Mouse (Mus musculus) E14TG2a.4 (cell line): ENCODE results near the gene Rnf157.

Source experiments
- H3K27me3 ChIP-seq: 2 replicates; pipeline ENCODE4 v1.6.1; 2014; ENCODE audit warnings: low read length, control low read depth; ENCODE audit not compliant: insufficient read depth
- H3K36me3 ChIP-seq: 2 replicates; pipeline ENCODE4 v1.6.1; 2014; ENCODE audit warnings: low read length, control low read depth; ENCODE audit not compliant: insufficient read depth
- H3K4me1 ChIP-seq: replicated peaks from 2 replicates; pipeline ENCODE4 v1.6.1; 2014; ENCODE audit warnings: low read depth, low read length, control low read depth
- H3K4me3 ChIP-seq: replicated peaks from 2 replicates; pipeline ENCODE4 v1.5.1; 2014; ENCODE audit warnings: mild to moderate bottlenecking, low read length
- H3K9me3 ChIP-seq: 2 replicates; pipeline ENCODE4 v1.6.1; 2014; ENCODE audit warnings: low read length, control low read depth
- CTCF ChIP-seq: conservative IDR thresholded peaks from 2 replicates; pipeline ENCODE4 v1.5.1; 2014; ENCODE audit warnings: low read length
- NANOG ChIP-seq: IDR thresholded peaks from 2 replicates; pipeline ENCODE4 v1.6.1; 2014; ENCODE audit warnings: borderline replicate concordance, low read length, mixed read lengths
- POU5F1 ChIP-seq: IDR thresholded peaks from 2 replicates; pipeline ENCODE4 v1.6.1; 2014; ENCODE audit warnings: low read length, borderline replicate concordance

Rnf157 gene

GRCm38 (mm10) chr11:116334417-116334782 is 78.4 kb downstream of the Rnf157 start:
- Histone ChIP-seq H3K9me3 (no peaks in the 10 kb centered on the region), H3K4me3 (peak overlapping the region; percentile 80), H3K4me1 (peaks cover 74% of the 10 kb centered on the region), H3K27me3 (peaks cover 58% of the 10 kb centered on the region), H3K36me3 (no peaks in the 10 kb centered on the region)
- no peak for TF ChIP-seq POU5F1
- no peak for TF ChIP-seq CTCF
- TF ChIP-seq NANOG: no peak

- H3K4me3 ChIP-seq: peak overlapping the region; percentile 80
- H3K27me3 ChIP-seq: peaks cover 56% of the 10 kb centered on the region
- peaks cover 81% of the 10 kb centered on the region for H3K4me1 ChIP-seq
- no peaks in the 10 kb centered on the region for H3K9me3 ChIP-seq
- no peaks in the 10 kb centered on the region for H3K36me3 ChIP-seq
- TF ChIP-seq CTCF: no peak
- no peak for TF ChIP-seq NANOG
- TF ChIP-seq POU5F1: no peak
These were observed 79.1 kb downstream of the Rnf157 start for GRCm38 (mm10) chr11:116333526-116334416.

GRCm38 (mm10) chr11:116332983-116333270 is 79.9 kb downstream of the Rnf157 start:
- H3K4me3 ChIP-seq: no peak overlapping the region
- H3K4me1 ChIP-seq: peaks cover 87% of the 10 kb centered on the region
- no peak for TF ChIP-seq NANOG
- no peak for TF ChIP-seq CTCF
- no peak for TF ChIP-seq POU5F1
- H3K27me3 ChIP-seq: peaks cover 51% of the 10 kb centered on the region
- no peaks in the 10 kb centered on the region for H3K36me3 ChIP-seq
- no peaks in the 10 kb centered on the region for H3K9me3 ChIP-seq

- H3K36me3 ChIP-seq: no peaks in the 10 kb centered on the region
- H3K9me3 ChIP-seq: no peaks in the 10 kb centered on the region
- no peak for TF ChIP-seq NANOG
- TF ChIP-seq POU5F1: no peak
- no peak for TF ChIP-seq CTCF
- peaks cover 46% of the 10 kb centered on the region for H3K27me3 ChIP-seq
- H3K4me3 ChIP-seq: peak overlapping the region; percentile 62
- peaks cover 88% of the 10 kb centered on the region for H3K4me1 ChIP-seq
These were observed 80.4 kb downstream of the Rnf157 start for GRCm38 (mm10) chr11:116332232-116332982.

- H3K4me3 ChIP-seq: peak overlapping the region; percentile 39
- no peaks in the 10 kb centered on the region for H3K9me3 ChIP-seq
- TF ChIP-seq CTCF: no peak
- no peak for TF ChIP-seq NANOG
- no peak for TF ChIP-seq POU5F1
- H3K36me3 ChIP-seq: no peaks in the 10 kb centered on the region
- peaks cover 26% of the 10 kb centered on the region for H3K27me3 ChIP-seq
- peaks cover 96% of the 10 kb centered on the region for H3K4me1 ChIP-seq
These were observed 82.7 kb downstream of the Rnf157 start for GRCm38 (mm10) chr11:116330211-116330518.

- TF ChIP-seq NANOG (no peak), POU5F1 (no peak)
- H3K36me3 ChIP-seq: no peaks in the 10 kb centered on the region
- no peaks in the 10 kb centered on the region for H3K9me3 ChIP-seq
- peaks cover 97% of the 10 kb centered on the region for H3K4me1 ChIP-seq
- peak overlapping the region; percentile 39 for H3K4me3 ChIP-seq
- peaks cover 20% of the 10 kb centered on the region for H3K27me3 ChIP-seq
These were observed 83.3 kb downstream of the Rnf157 start for GRCm38 (mm10) chr11:116329314-116330210.

GRCm38 (mm10) chr11:116326963-116327603 is 85.7 kb downstream of the Rnf157 start:
- H3K27me3 ChIP-seq: no peaks in the 10 kb centered on the region
- H3K4me1 ChIP-seq: peaks cover 77% of the 10 kb centered on the region
- H3K4me3 ChIP-seq: peak overlapping the region; percentile 37; the same call in 1 of the 2 replicates
- no peak for TF ChIP-seq POU5F1
- H3K36me3 ChIP-seq: no peaks in the 10 kb centered on the region
- H3K9me3 ChIP-seq: no peaks in the 10 kb centered on the region
